Mouse (Mus musculus) cerebellum, adult 2 months (tissue): ENCODE results near the gene Cnn2.

Experiments used
- CTCF ChIP-seq: fragments of 200-500 bp; IDR thresholded peaks from 2 replicates; pipeline ENCODE4 v1.5.1; 2011; ENCODE audit warnings: low read depth, mild to moderate bottlenecking, control low read depth, low read length, moderate library complexity, borderline replicate concordance; ENCODE audit not compliant: insufficient read depth
- POLR2A ChIP-seq: fragments of 200-500 bp; IDR thresholded peaks from 2 replicates; pipeline ENCODE4 v1.6.1; 2011; ENCODE audit warnings: low read length, control low read depth, borderline replicate concordance; ENCODE audit not compliant: insufficient read depth

- no peak for TF ChIP-seq POLR2A
- TF ChIP-seq CTCF: peak; percentile 64
Observed at GRCm38 (mm10) chr10:80033511-80034391, 45.4 kb downstream of the Cnn2 start.
